Comparison of ENCODE assay signal across 31 mouse cellular contexts in genomic region chr11:62159803-62160202, GRCm38 (mm10).
DNase-seq lines count a peak whose midpoint lies in the region; ATAC-seq and TF ChIP-seq lines count a peak whose summit lies in the region.
"Had no signal": no experiment of that assay in that cellular context is flagged by ENCODE, and none has a peak within 500 bp of the region (broad histone marks: within the 10 kb centered on the region; RNA-seq: fewer than 3 reads in every experiment).

No protein-coding gene starts in this region.

- no peak for TF ChIP-seq CTCF in cerebellum, adult 2 months (IDR thresholded peaks at IDR 0.05; ENCODE audit: borderline replicate concordance, insufficient read depth, low read depth, low read length)

- peaks cover 18% of the 10 kb centered on the region for H3K4me1 ChIP-seq in liver, embryonic 11.5 days (replicated peaks; ENCODE audit: control insufficient read depth, insufficient read depth, low read length)
- H3K4me1 ChIP-seq in liver, embryonic 16.5 days (ENCODE audit: control insufficient read depth, low read depth, low read length) = peaks cover 18% of the 10 kb centered on the region
- no peaks in the 10 kb centered on the region for H3K4me1 ChIP-seq in cerebellum, adult 2 months (ENCODE audit: control insufficient read depth, insufficient read depth, low read length)
- H3K4me1 ChIP-seq: embryonic facial prominence, embryonic 10.5 days; embryonic facial prominence, embryonic 15.5 days; heart, embryonic 13.5 days; midbrain, embryonic 10.5 days; neural tube, embryonic 12.5 days had no signal

- no peak overlapping the region for H3K9ac ChIP-seq in liver, embryonic 11.5 days (ENCODE audit: low read depth, low read length)
- no peak overlapping the region for H3K9ac ChIP-seq in liver, embryonic 16.5 days (ENCODE audit: low read depth, low read length)
- H3K9ac ChIP-seq: embryonic facial prominence, embryonic 15.5 days; heart, embryonic 13.5 days; hindbrain, embryonic 13.5 days; neural tube, embryonic 12.5 days had no signal

- WGBS in liver, embryonic 11.5 days = 61% methylated on average over 7 of the region's 7 CpGs
- 47% methylated on average over 7 of the region's 7 CpGs for WGBS in liver, embryonic 16.5 days (ENCODE audit: insufficient replicate concordance)
- WGBS in cerebellum, adult 2 months = 93% methylated on average over 7 of the region's 7 CpGs

- peak overlapping the region; percentile 60 for H3K27ac ChIP-seq in liver, embryonic 11.5 days (ENCODE audit: low read depth, low read length)
- peak overlapping the region; percentile 64 for H3K27ac ChIP-seq in liver, embryonic 16.5 days (ENCODE audit: low read length)
- H3K27ac ChIP-seq in cerebellum, adult 2 months (ENCODE audit: insufficient read depth, low read length) = no peak overlapping the region
- H3K27ac ChIP-seq: embryonic facial prominence, embryonic 10.5 days; embryonic facial prominence, embryonic 15.5 days; heart, embryonic 13.5 days; hindbrain, embryonic 13.5 days; macrophage; midbrain, embryonic 10.5 days; neural tube, embryonic 12.5 days had no signal

- no peak for TF ChIP-seq POLR2A in cerebellum, adult 2 months (IDR thresholded peaks at IDR 0.05; ENCODE audit: borderline replicate concordance, insufficient read depth, low read length)

- H3K4me2 ChIP-seq in liver, embryonic 11.5 days = peak overlapping the region; percentile 34
- H3K4me2 ChIP-seq in liver, embryonic 16.5 days (ENCODE audit: low read depth, low read length) = no peak overlapping the region
- H3K4me2 ChIP-seq: embryonic facial prominence, embryonic 15.5 days; heart, embryonic 13.5 days; hindbrain, embryonic 13.5 days; neural tube, embryonic 12.5 days had no signal

- DNase-seq in heart, adult 11 months = peak; percentile 31
- DNase-seq in heart, postnatal 4 days = no peak
- DNase-seq in c-Kit-positive CD71-positive TER-119-negative erythroid progenitor cells, embryonic 14.5 days (ENCODE audit: low read depth) = peak; percentile 34
- no peak for DNase-seq in liver, embryonic 11.5 days (ENCODE audit: low spot score)
- DNase-seq in cerebellum, adult 2 months = no peak
- no peak for DNase-seq in thymus, postnatal 0 days (ENCODE audit: low spot score)
- no peak for DNase-seq in lung, postnatal 10 days
- DNase-seq: adrenal gland, postnatal 10 days; cerebellum, adult 18-20 months; cerebellum, postnatal 14 days; gastrocnemius, postnatal 25 days; heart, adult 18-20 months; heart, postnatal 14 days; kidney, adult 8-10 months; kidney, postnatal 10 days; right cerebral cortex, adult 18-20 months; right cerebral cortex, postnatal 4 days had no signal

- ATAC-seq in liver, embryonic 11.5 days (replicated peaks; ENCODE audit: low FRiP score) = peak; percentile 88
- ATAC-seq in liver, embryonic 16.5 days (ENCODE audit: low read depth) = peak; percentile 82
- ATAC-seq: forebrain, embryonic 14.5 days; intestine, embryonic 16.5 days; midbrain, embryonic 16.5 days; Patski had no signal

- H3K9me3 ChIP-seq in liver, embryonic 11.5 days (ENCODE audit: control insufficient read depth, low read length) = no peaks in the 10 kb centered on the region
- H3K9me3 ChIP-seq in liver, embryonic 16.5 days (replicated peaks; ENCODE audit: control insufficient read depth, low read length) = no peaks in the 10 kb centered on the region
- H3K9me3 ChIP-seq: embryonic facial prominence, embryonic 10.5 days; embryonic facial prominence, embryonic 15.5 days; G1E; heart, embryonic 13.5 days; hindbrain, embryonic 13.5 days; midbrain, embryonic 10.5 days; neural tube, embryonic 12.5 days had no signal

- H3K4me3 ChIP-seq in liver, embryonic 11.5 days (ENCODE audit: low read depth, low read length) = no peak overlapping the region
- H3K4me3 ChIP-seq in liver, embryonic 16.5 days (ENCODE audit: low read depth, low read length) = no peak overlapping the region
- no peak overlapping the region for H3K4me3 ChIP-seq in cerebellum, adult 2 months (replicated peaks; ENCODE audit: insufficient read depth, low read depth, low read length)
- H3K4me3 ChIP-seq: embryonic facial prominence, embryonic 10.5 days; embryonic facial prominence, embryonic 15.5 days; heart, embryonic 13.5 days; hindbrain, embryonic 13.5 days; midbrain, embryonic 10.5 days; myocyte; neural tube, embryonic 12.5 days had no signal

- H3K27me3 ChIP-seq in liver, embryonic 11.5 days (replicated peaks; ENCODE audit: control insufficient read depth, insufficient read depth, low read length) = no peaks in the 10 kb centered on the region
- H3K27me3 ChIP-seq in liver, embryonic 16.5 days (ENCODE audit: control insufficient read depth, insufficient read depth, low read depth, low read length) = no peaks in the 10 kb centered on the region
- no peaks in the 10 kb centered on the region for H3K27me3 ChIP-seq in cerebellum, adult 2 months (ENCODE audit: control insufficient read depth, insufficient read depth, low read length)
- H3K27me3 ChIP-seq: embryonic facial prominence, embryonic 15.5 days; heart, embryonic 13.5 days; hindbrain, embryonic 13.5 days; neural tube, embryonic 12.5 days; Patski had no signal

- H3K36me3 ChIP-seq in liver, embryonic 11.5 days (ENCODE audit: control insufficient read depth, insufficient read depth, low read length) = no peaks in the 10 kb centered on the region
- peaks cover 12% of the 10 kb centered on the region for H3K36me3 ChIP-seq in liver, embryonic 16.5 days (ENCODE audit: control insufficient read depth, insufficient read depth)

Comparison
In these comparisons a context has a peak if more than half of its experiments do, and no peak if none do; other contexts are left out.
1. DNase-seq: peak in heart, adult 11 months (single experiment) and c-Kit-positive CD71-positive TER-119-negative erythroid progenitor cells, embryonic 14.5 days (single experiment); none in heart, postnatal 4 days (single experiment), liver, embryonic 11.5 days (single experiment), cerebellum, adult 2 months (0 of 2), thymus, postnatal 0 days (single experiment) and lung, postnatal 10 days (single experiment).